Mouse (Mus musculus) heart, postnatal 0 days (tissue): ENCODE results near the gene Prss22.

Source experiments
- CTCF ChIP-seq: IDR thresholded peaks from 2 replicates; pipeline ENCODE4 v1.5.1; 2016; ENCODE audit warnings: antibody characterized with exemption, control low read depth, low read depth
- EP300 ChIP-seq: IDR thresholded peaks from 2 replicates; pipeline ENCODE4 v1.6.1; 2016; ENCODE audit warnings: antibody characterized with exemption, low read depth

DNA sequence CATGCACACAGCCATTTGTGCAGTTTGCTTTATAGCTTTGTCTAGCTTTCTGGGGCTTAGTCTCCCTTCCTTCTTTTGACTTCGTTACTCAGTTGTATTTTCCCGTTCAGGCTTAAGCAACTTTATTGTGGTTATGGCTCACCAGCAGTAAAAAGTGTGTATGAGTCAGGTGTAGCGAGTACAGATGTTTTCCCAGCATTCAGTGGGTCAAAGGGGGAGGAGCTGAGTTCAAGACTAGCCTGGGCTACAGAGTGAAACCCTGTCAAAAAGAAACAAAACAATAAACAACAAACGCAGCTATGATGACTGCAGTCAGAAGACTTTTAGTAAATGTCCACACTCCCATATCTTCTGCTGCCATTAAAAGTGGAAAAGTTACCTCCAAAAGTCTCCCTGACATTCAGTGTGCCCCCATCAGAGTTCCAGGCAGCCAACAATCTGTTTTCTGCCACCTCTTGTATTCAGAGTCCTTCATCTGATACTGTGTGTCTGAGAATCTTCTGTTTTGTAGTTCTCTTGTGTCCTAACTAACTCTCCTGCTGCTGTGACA is 36.3 kb downstream of the Prss22 start:
- TF ChIP-seq CTCF (no peak), EP300 (no peak)
